Mouse (Mus musculus): ENCODE results near the gene Sirt7. TPM values are rescaled to one million over a fixed set of nuclear protein-coding genes. Genes with fewer than 3 reads are reported as not detected.

Gene Sirt7
- polyA plus RNA-seq, 1 experiment from 2014 or later = 25.6 TPM

- 11% methylated on average over 58 of the region's 58 CpGs for WGBS
- Histone ChIP-seq H3K4me3 (peak within 1 kb of the TSS; percentile 96), H3K9ac (peak within 1 kb of the TSS; percentile 94), H3K27me3 (no peaks in the 10 kb centered on the region), H3K27ac (peak within 1 kb of the TSS; percentile 86), H3K4me1 (peaks cover 33% of the 10 kb centered on the region), H3K4me2 (replicated peaks) (peak within 1 kb of the TSS; percentile 85), H3K36me3 (peaks cover 11% of the 10 kb centered on the region), H3K9me3 (no peaks in the 10 kb centered on the region)
- peak; percentile 92 for ATAC-seq (ENCODE audit: low FRiP score, low read depth)
These were observed 8.7 kb upstream of the Sirt7 start, which contains the start of gene Mafg for GRCm38 (mm10) chr11:120633520-120634343. Gene Mafg, minus strand, starts transcription at chr11:120633600.

- under 1% methylated on average over 111 of the region's 116 CpGs for WGBS
- ATAC-seq (ENCODE audit: low FRiP score, low read depth) = peak; percentile 84
- H3K27ac ChIP-seq = peak overlapping the region; percentile 86
These were observed 7.8 kb upstream of the Sirt7 start for GRCm38 (mm10) chr11:120632559-120633519.

GRCm38 (mm10) chr11:120631726-120632448 is 6.8 kb upstream of the Sirt7 start:
- H3K9me3 ChIP-seq = no peaks in the 10 kb centered on the region

More at GRCm38 (mm10) chr11:120632559-120633519, 7.8 kb upstream of the Sirt7 start:
- Histone ChIP-seq H3K4me2 (replicated peaks) (peak overlapping the region; percentile 85), H3K27me3 (no peaks in the 10 kb centered on the region), H3K9me3 (no peaks in the 10 kb centered on the region), H3K4me3 (peak overlapping the region; percentile 96), H3K9ac (peak overlapping the region; percentile 94), H3K36me3 (peaks cover 16% of the 10 kb centered on the region), H3K4me1 (peaks cover 33% of the 10 kb centered on the region)

GRCm38 (mm10) chr11:120630881-120631725 is 6.1 kb upstream of the Sirt7 start:
- Histone ChIP-seq H3K4me1 (peaks cover 33% of the 10 kb centered on the region), H3K4me3 (peak overlapping the region; percentile 96), H3K27ac (peak overlapping the region; percentile 18; the same call in 1 of the 2 replicates), H3K9me3 (no peaks in the 10 kb centered on the region), H3K4me2 (replicated peaks) (peak overlapping the region; percentile 85), H3K36me3 (peaks cover 30% of the 10 kb centered on the region), H3K27me3 (no peaks in the 10 kb centered on the region), H3K9ac (peak overlapping the region; percentile 94; the same call in 1 of the 2 replicates)
- 39% methylated on average over 7 of the region's 7 CpGs for WGBS
- no peak for ATAC-seq (ENCODE audit: low FRiP score, low read depth)

More at GRCm38 (mm10) chr11:120631726-120632448, 6.8 kb upstream of the Sirt7 start:
- 65% methylated on average over 4 of the region's 4 CpGs for WGBS
- Histone ChIP-seq H3K4me3 (peak overlapping the region; percentile 96), H3K27me3 (no peaks in the 10 kb centered on the region), H3K27ac (no peak overlapping the region; the same call in 1 of the 2 replicates), H3K36me3 (peaks cover 26% of the 10 kb centered on the region), H3K9ac (peak overlapping the region; percentile 94), H3K4me1 (peaks cover 33% of the 10 kb centered on the region), H3K4me2 (replicated peaks) (peak overlapping the region; percentile 85)
- ATAC-seq (ENCODE audit: low FRiP score, low read depth) = no peak

GRCm38 (mm10) chr11:120630401-120630871 is 5.4 kb upstream of the Sirt7 start:
- Histone ChIP-seq H3K27ac (peak overlapping the region; percentile 18; the same call in 1 of the 2 replicates), H3K4me3 (no peak overlapping the region), H3K9ac (peak overlapping the region; percentile 55)

GRCm38 (mm10) chr11:120629911-120630310 is 4.9 kb upstream of the Sirt7 start:
- Histone ChIP-seq H3K27me3 (no peaks in the 10 kb centered on the region), H3K4me1 (peaks cover 42% of the 10 kb centered on the region), H3K36me3 (peaks cover 30% of the 10 kb centered on the region), H3K9ac (peak overlapping the region; percentile 55), H3K4me3 (no peak overlapping the region), H3K9me3 (no peaks in the 10 kb centered on the region), H3K27ac (no peak overlapping the region), H3K4me2 (replicated peaks) (peak overlapping the region; percentile 25)
- 53% methylated on average over 7 of the region's 7 CpGs for WGBS
- ATAC-seq (ENCODE audit: low FRiP score, low read depth) = no peak

More at GRCm38 (mm10) chr11:120630401-120630871, 5.4 kb upstream of the Sirt7 start:
- 71% methylated on average over 5 of the region's 5 CpGs for WGBS
- no peaks in the 10 kb centered on the region for H3K9me3 ChIP-seq
- no peak for ATAC-seq (ENCODE audit: low FRiP score, low read depth)
- peaks cover 37% of the 10 kb centered on the region for H3K4me1 ChIP-seq
- peak overlapping the region; percentile 25 for H3K4me2 ChIP-seq (replicated peaks)
- H3K27me3 ChIP-seq = no peaks in the 10 kb centered on the region
- H3K36me3 ChIP-seq = peaks cover 30% of the 10 kb centered on the region

GRCm38 (mm10) chr11:120629341-120629730 is 4.3 kb upstream of the Sirt7 start:
- H3K27ac ChIP-seq = no peak overlapping the region
- 0 out of 2 replicates have a peak overlapping the region, but pooled peaks have one; percentile 19 for H3K9ac ChIP-seq
- WGBS = 81% methylated on average over 23 of the region's 23 CpGs
- H3K36me3 ChIP-seq = peaks cover 30% of the 10 kb centered on the region
- H3K4me2 ChIP-seq (replicated peaks) = peak overlapping the region; percentile 11; the same call in 1 of the 2 replicates
- peaks cover 43% of the 10 kb centered on the region for H3K4me1 ChIP-seq
- H3K27me3 ChIP-seq = no peaks in the 10 kb centered on the region
- H3K9me3 ChIP-seq = no peaks in the 10 kb centered on the region
- no peak for ATAC-seq (ENCODE audit: low FRiP score, low read depth)
- H3K4me3 ChIP-seq = no peak overlapping the region

- no peak overlapping the region for H3K4me3 ChIP-seq
- H3K27ac ChIP-seq = no peak overlapping the region
- H3K4me2 ChIP-seq (replicated peaks) = 0 out of 2 replicates have a peak overlapping the region, but pooled peaks have one; percentile 11
- H3K9ac ChIP-seq = 0 out of 2 replicates have a peak overlapping the region, but pooled peaks have one; percentile 19
- peaks cover 30% of the 10 kb centered on the region for H3K36me3 ChIP-seq
- H3K9me3 ChIP-seq = no peaks in the 10 kb centered on the region
- WGBS = 94% methylated on average over 23 of the region's 23 CpGs
- no peaks in the 10 kb centered on the region for H3K27me3 ChIP-seq
- peaks cover 45% of the 10 kb centered on the region for H3K4me1 ChIP-seq
- ATAC-seq (ENCODE audit: low FRiP score, low read depth) = no peak
These were observed 3.7 kb upstream of the Sirt7 start for GRCm38 (mm10) chr11:120628601-120629340.

- Histone ChIP-seq H3K9ac (no peak overlapping the region), H3K4me3 (no peak overlapping the region), H3K27ac (no peak overlapping the region), H3K4me1 (peaks cover 46% of the 10 kb centered on the region), H3K36me3 (peaks cover 35% of the 10 kb centered on the region), H3K9me3 (no peaks in the 10 kb centered on the region), H3K4me2 (replicated peaks) (no peak overlapping the region), H3K27me3 (no peaks in the 10 kb centered on the region)
- ATAC-seq (ENCODE audit: low FRiP score, low read depth) = no peak
- 80% methylated on average over 22 of the region's 22 CpGs for WGBS
These were observed 2.6 kb upstream of the Sirt7 start for GRCm38 (mm10) chr11:120627468-120628300.

Data from limb, embryonic 13.5 days (tissue).